Mouse (Mus musculus) right cerebral cortex, postnatal 14 days (tissue): ENCODE results near the gene Mlph.

Experiments used
- DNase-seq: peaks from one replicate; pipeline ENCODE4 v3.0.0; 2022

The Mlph gene

GRCm38 (mm10) chr1:90914948-90915569, at the start of gene Mlph:
Mlph (plus strand) TSS chr1:90915085.
- peak; percentile 33 for DNase-seq

DNA sequence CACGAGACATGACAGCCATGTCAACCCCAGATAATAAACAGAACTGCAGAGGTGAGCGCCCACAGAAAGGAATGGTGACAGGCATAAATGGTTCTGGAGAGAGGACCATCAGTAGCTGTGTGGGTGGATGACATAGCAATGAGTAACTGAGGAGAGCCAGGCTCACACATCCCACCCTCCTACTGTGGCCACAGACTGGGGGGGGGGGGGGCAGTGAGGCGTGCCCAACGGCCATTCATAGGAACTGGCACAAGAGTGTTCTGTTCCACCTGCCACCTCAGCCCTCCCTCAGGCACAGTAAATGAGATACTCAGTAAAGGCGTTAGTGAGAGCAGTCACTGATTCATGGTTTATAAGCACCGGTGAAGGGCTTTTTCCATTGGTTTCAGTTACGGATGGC, 48.2 kb upstream of the Mlph start:
- DNase-seq = no peak

DNA sequence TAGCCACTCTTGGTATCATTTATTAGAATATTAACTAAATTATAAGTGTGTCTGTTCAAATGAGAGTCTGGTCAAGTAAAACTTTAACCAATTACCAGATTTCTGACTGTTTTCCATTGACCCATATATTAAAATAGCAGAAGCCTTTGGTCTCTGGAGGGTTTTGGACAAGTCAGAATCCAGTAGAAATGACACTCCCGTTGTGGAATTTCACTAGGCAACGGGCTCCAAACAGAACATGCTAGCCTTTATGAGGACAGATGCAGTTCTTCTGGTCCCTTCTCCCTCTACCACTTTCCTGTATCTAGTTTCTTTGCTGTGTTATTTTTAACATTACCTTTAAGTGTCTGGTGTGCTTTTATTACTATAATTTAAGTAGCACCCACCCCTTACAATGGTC, 44.3 kb upstream of the Mlph start:
- no peak for DNase-seq

GRCm38 (mm10) chr1:90875371-90875770, 39.5 kb upstream of the Mlph start:
- DNase-seq = no peak

DNA sequence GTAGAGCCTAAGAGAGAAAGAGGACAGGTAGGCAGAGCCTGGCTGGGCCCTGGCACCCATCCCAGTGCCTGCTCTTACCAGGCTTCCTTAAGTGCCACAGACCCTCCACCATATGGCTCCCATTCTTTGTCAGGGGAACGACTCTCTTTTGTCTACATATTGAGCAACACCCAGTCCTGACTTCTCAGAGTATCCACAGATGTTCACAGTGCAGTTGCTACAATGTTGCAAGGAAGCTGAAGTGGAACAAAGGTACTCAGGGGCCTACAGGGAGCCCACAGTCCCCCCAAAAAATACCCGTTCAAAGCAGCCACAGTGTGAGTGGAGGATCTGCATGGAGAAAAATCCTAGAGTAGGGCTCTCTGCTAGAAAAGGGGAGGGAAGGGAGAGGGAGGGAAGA, 38.9 kb upstream of the Mlph start:
- no peak for DNase-seq

GRCm38 (mm10) chr1:90876486-90877270, 38.2 kb upstream of the Mlph start:
- no peak for DNase-seq

DNA sequence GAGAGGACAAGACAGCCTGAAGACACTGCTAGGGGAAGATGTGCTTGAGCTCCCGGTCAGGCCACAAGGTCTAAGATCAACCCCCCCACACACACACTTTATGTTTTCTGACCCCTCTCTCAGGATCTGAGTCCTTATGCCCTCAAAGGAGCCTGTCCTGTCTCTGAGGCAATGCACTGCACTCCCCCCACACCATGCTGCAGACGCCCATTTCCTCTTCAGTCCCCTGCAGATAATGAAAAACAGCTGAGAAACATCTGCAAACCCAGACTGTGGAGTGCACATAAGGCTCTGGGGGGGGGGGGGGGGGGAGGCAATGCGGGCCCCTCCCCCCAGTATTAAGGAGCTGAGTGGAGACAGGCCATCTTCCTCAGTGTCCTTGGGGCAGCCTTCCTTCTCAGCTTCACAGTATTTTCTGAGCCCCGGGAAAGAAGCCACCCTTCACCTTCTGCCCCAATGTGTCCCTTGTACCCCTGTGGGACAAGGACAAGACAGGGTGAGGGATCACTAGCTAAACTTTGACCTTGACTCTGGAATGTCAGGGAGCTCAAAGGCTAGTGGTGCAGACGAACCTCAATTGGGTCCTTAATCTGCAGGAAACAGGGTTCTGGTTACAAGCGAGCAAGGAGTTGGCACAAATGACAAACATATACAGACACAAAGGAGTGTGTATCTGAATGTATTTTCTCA, 29.0 kb upstream of the Mlph start:
- no peak for DNase-seq

GRCm38 (mm10) chr1:90894521-90894920, 20.4 kb upstream of the Mlph start:
- DNase-seq = no peak

DNA sequence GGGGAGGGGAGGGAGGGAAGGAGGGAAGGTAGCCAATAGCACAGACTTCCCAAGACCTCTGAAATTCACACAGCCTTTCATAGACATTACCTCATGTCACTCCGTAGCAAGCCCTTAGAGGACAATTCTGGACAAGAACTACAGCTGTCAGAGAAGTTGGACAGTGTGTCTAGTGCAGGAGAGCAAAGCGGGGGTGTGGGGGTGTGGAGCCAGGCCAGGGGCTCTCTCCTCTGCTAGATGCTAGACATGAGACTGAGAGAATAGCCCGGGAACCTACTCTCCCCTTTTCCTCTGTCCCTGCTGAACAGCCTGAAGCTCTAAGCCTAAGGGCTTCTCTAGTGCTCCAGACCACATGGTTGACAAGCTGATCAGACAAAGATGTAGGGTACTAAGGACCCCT, 19.9 kb upstream of the Mlph start:
- no peak for DNase-seq

DNA sequence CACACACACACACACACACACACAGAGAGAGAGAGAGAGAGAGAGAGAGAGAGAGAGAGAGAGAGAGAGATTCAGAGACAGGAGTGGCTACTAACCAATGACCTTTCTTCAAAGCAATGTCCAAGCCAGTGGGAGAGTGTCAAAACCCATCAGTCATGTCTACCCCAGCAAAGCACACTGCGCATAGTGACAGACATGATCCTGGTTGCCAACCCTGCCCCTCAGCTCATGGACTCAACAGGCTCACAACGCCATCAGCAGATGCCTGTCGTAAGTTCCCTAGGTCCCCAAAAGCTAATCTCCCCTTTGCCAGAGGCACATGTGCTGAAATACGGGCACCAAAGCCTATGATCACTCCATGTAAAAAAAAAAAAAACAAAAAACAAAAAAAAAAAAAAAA, 18.6 kb upstream of the Mlph start:
- no peak for DNase-seq

DNA sequence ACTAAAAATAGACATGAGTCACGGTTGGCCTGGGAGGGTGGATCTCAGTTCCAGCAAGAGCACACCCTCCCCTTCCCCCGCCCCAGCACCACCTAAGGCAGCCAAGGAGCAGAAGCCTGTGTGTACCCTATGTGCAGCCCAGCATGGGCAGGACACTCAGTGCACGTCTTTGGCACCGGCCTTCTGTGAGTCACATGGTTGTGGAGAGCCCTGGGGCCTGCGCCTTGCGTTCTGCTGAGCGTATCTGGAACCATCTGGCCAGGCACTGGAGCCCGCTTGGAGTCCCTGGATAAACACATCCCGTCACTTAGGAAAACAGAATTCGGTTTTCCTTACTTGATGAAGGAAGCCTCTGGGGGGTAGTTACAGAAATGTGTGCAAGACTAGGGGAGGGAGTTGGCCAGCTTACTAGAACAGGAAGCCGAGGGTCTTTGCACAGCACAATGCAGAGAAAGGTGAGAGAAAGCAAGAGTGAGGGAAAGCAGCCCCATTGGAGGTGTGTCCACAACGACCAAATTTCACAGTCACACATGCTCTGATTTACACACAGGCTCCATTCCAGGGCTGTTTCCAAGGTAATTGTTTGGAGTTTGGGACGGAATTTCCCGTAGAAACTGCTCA, 18.0 kb upstream of the Mlph start:
- DNase-seq = no peak

DNA sequence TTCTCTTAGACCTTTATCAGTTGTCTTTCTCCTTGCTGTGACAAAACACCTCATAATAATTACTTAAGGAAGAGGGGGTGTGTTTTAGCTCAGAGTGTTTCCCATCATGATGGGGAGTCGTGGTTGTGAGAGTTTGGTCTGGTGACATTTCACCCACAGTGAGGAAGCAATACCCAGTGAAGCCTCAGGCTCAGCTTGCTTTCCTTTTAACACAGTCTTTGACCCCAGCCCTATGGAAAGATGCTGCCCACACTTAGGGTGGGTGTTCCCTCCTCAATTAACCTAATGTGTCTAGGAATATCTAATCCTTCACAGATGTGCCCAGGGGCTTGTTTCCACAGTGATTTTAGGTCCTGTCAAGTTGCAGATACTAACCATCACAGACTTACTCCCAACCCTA, 16.9 kb upstream of the Mlph start:
- no peak for DNase-seq

DNA sequence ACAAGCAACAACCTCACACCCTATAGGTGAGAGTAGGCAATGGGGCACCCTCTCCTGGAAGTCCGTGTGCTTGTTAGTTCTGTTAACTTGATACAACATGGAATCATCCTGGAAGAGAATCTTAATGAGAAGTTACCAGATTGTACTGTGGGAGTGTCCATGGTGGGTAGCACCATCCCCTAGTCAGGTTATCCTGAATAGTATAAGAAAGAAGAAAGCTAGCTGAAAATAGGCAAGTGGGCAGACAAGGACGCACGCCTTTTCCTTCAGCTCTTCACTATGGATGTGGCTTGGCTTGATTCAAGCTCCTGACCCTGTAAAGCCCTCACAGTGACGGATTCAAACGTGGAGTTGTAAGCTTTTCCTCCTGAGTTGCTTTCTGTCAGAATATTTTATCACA, 15.1 kb upstream of the Mlph start:
- no peak for DNase-seq

GRCm38 (mm10) chr1:90900406-90900805, 14.5 kb upstream of the Mlph start:
- no peak for DNase-seq

- DNase-seq = no peak
These were observed 13.6 kb upstream of the Mlph start for GRCm38 (mm10) chr1:90901246-90901645.

DNA sequence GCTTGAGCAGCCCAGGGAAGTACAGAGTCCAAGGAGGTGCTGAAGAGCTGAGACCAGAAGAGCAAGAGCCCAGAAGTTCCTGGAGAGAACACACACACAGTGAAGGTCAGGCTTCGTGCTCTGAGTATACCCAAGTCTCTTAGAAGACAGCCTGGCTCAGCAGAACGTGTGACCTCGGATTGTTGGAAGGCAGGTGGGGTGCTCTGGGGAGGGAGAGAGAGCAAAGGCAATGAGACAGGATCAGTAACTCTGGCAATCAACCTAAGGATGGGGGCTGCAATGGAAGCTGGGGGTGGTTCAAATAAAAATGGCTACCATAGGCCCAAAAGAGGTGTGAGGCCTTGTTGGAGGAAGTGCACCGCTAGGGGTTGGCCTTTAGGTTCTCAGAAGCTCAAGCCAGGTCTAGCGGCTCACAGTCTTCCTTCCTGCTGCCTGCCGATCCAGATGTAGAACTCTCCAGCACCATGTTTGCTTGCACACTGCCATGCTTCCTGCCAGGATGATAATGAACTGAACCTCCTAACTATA, 13.1 kb upstream of the Mlph start:
- DNase-seq = no peak

DNA sequence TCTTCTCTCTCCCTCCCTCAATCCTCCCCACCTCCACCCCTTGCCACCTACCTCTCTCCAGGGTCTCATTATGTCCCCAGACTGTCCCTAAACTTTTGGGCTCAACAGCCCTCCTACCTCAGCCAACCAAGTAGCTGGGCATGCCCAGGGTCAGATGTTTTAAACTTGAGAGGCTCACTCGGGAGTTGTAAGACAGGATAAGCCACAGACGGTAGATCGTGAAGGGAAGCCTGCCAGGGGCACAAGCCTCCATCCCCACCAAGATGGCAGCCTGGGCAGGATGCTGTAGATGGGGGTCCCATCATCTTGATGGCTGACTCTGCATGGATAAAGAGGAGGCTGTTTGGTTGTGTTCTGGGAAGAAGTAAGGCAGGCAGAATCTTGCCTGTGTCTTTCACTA, 12.1 kb upstream of the Mlph start:
- DNase-seq = no peak

DNA sequence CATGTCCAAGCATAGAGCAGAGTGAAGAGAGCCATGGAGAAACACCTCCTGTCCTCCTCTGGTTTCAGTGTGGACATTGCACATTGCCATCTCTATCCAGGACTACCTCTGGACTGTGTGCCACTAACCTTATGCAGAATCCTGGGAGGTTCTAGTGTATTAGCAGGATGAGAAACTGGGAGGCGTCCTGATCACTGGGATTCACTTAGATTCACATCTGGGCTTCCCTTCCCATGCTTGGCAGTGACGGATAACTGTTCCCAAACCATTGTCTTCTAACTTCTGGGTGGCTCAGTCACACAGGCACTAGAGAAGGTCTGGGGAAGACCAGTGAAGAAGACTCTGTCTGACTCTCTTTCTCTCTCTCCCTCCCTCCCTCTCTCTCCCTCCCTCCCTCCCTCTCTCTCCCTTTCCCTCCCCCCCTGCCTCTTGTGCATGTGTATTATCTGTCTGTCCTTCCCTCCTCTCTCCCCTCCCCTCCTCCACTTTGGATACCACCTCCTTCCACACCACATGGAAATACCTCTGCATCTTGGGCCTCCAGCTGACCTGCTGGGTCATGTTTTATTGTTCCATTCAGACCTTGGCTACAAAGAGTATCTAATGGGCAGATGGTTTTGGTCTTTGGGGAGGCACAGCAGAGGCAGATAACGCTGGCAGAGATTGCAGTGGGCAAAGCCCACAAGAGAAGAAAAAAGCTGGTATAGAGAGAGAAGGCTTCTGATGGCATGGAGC, 11.5 kb upstream of the Mlph start:
- DNase-seq = no peak

GRCm38 (mm10) chr1:90903971-90904458, 10.9 kb upstream of the Mlph start:
- DNase-seq = peak; percentile 60

GRCm38 (mm10) chr1:90904729-90905404, 10.0 kb upstream of the Mlph start:
- DNase-seq = no peak

DNA sequence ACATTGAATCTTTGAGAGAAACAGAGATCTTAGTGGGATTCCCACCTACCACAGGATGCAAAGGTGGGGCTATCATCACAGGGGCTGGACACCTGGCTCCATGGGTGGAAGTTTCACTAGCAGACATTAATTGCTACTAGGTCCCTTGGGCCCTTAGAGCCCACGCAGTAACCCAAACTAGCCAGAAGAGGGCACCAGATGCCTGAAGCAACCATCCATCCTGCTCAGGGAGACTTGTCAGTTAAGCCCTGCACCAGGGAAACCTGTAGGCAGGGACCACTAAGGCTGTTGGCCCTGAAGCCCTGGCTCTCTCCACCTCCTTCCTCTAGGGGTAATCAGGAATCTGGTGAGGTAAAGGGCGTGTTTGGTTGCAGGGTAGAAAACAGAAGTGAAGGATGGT, 8.5 kb upstream of the Mlph start:
- DNase-seq = peak; percentile 48

- DNase-seq = no peak
These were observed 5.7 kb upstream of the Mlph start for GRCm38 (mm10) chr1:90909161-90909560.
